In genomic region chr16:91647461-91648219, GRCm38 (mm10) we compare ENCODE assay signal across 8 mouse cellular contexts. TPM values are rescaled to one million over a fixed set of nuclear protein-coding genes. Genes with fewer than 3 reads are reported as not detected.
DNase-seq lines count a peak whose midpoint lies in the region; ATAC-seq lines count a peak whose summit lies in the region.

TSS of gene Son (plus strand) at chr16:91647506.

- H3K27ac ChIP-seq in brown adipose tissue, adult 24 weeks (replicated peaks; ENCODE audit: low read depth, low read length): peak within 1 kb of the TSS; percentile 96
- peak within 1 kb of the TSS; percentile 100 for H3K27ac ChIP-seq in heart, embryonic 13.5 days (replicated peaks)
- peak within 1 kb of the TSS; percentile 100 for H3K27ac ChIP-seq in liver, embryonic 12.5 days
- peak within 1 kb of the TSS; percentile 99 for H3K27ac ChIP-seq in stomach, embryonic 15.5 days

- H3K4me2 ChIP-seq in heart, embryonic 13.5 days: peak within 1 kb of the TSS; percentile 98
- peak within 1 kb of the TSS; percentile 99 for H3K4me2 ChIP-seq in liver, embryonic 12.5 days
- peak within 1 kb of the TSS; percentile 97 for H3K4me2 ChIP-seq in stomach, embryonic 15.5 days

- H3K36me3 ChIP-seq in heart, embryonic 13.5 days: peaks cover 24% of the 10 kb centered on the region
- peaks cover 40% of the 10 kb centered on the region for H3K36me3 ChIP-seq in liver, embryonic 12.5 days
- peaks cover 7% of the 10 kb centered on the region for H3K36me3 ChIP-seq in stomach, embryonic 15.5 days

- H3K27me3 ChIP-seq in heart, embryonic 13.5 days (replicated peaks): no peaks in the 10 kb centered on the region
- no peaks in the 10 kb centered on the region for H3K27me3 ChIP-seq in liver, embryonic 12.5 days (replicated peaks)
- H3K27me3 ChIP-seq in stomach, embryonic 15.5 days (replicated peaks): no peaks in the 10 kb centered on the region

- peak; percentile 98 for DNase-seq in CD4-positive, CD25-positive, alpha-beta regulatory T cell, adult 2 months (ENCODE audit: low read depth, low spot score)
- DNase-seq in fat pad, adult 2 months (ENCODE audit: extremely low read depth, low read depth, low spot score): peak; percentile 69
- peak; percentile 98 for DNase-seq in kidney, postnatal 10 days
- peak; percentile 94 to 95 for DNase-seq in natural killer cell, adult 2 months (ENCODE audit: low spot score in 2 of 2)

- H3K4me3 ChIP-seq in brown adipose tissue, adult 24 weeks (ENCODE audit: insufficient read depth, low read depth, low read length): peak within 1 kb of the TSS; percentile 71
- peak within 1 kb of the TSS; percentile 90 for H3K4me3 ChIP-seq in heart, embryonic 13.5 days
- peak within 1 kb of the TSS; percentile 83 for H3K4me3 ChIP-seq in liver, embryonic 12.5 days
- H3K4me3 ChIP-seq in stomach, embryonic 15.5 days (replicated peaks): peak within 1 kb of the TSS; percentile 76

- H3K4me1 ChIP-seq in brown adipose tissue, adult 24 weeks (ENCODE audit: control insufficient read depth, insufficient read depth, insufficient read length, low read length): no peaks in the 10 kb centered on the region; the same call in 1 of the 2 replicates
- H3K4me1 ChIP-seq in heart, embryonic 13.5 days: peaks cover 33% of the 10 kb centered on the region
- peaks cover 41% of the 10 kb centered on the region for H3K4me1 ChIP-seq in liver, embryonic 12.5 days
- peaks cover 9% of the 10 kb centered on the region for H3K4me1 ChIP-seq in stomach, embryonic 15.5 days

- peak within 1 kb of the TSS; percentile 95 for H3K9ac ChIP-seq in heart, embryonic 13.5 days
- H3K9ac ChIP-seq in liver, embryonic 12.5 days: peak within 1 kb of the TSS; percentile 94
- peak within 1 kb of the TSS; percentile 89 for H3K9ac ChIP-seq in stomach, embryonic 15.5 days

- H3K9me3 ChIP-seq in heart, embryonic 13.5 days: no peaks in the 10 kb centered on the region
- no peaks in the 10 kb centered on the region for H3K9me3 ChIP-seq in liver, embryonic 12.5 days (replicated peaks)
- no peaks in the 10 kb centered on the region for H3K9me3 ChIP-seq in stomach, embryonic 15.5 days

- ATAC-seq in heart, embryonic 13.5 days (ENCODE audit: extremely low read depth, insufficient number of reproducible peaks, low FRiP score, low TSS enrichment): peak; percentile 89
- peak; percentile 89 for ATAC-seq in liver, embryonic 12.5 days
- peak; percentile 95 for ATAC-seq in stomach, embryonic 15.5 days (ENCODE audit: insufficient read depth, low FRiP score, low read depth)

- WGBS in heart, embryonic 13.5 days: under 1% methylated on average over 70 of the region's 70 CpGs
- WGBS in liver, embryonic 12.5 days (ENCODE audit: insufficient replicate concordance): under 1% methylated on average over 70 of the region's 70 CpGs
- under 1% methylated on average over 67 of the region's 70 CpGs for WGBS in stomach, embryonic 15.5 days

RNA-seq across cellular contexts. Expression of gene Son, which starts in this region (rescaled TPM):
- polyA plus RNA-seq in brown adipose tissue, adult 24 weeks (2012; ENCODE audit: insufficient read depth, insufficient read length, missing spikeins): 59.0 and 88.7 TPM in 2 replicates
- polyA plus RNA-seq in heart, embryonic 13.5 days (2015; fragmentation: Nextera tagmentation; extraction: Ambion mirVana): 76.4 and 78.3 TPM in 2 replicates
- polyA plus RNA-seq in liver, embryonic 12.5 days (2016; fragmentation: Nextera tagmentation; extraction: Ambion mirVana): 60.5 and 65.0 TPM in 2 replicates
- polyA plus RNA-seq in stomach, embryonic 15.5 days (2015; fragmentation: Nextera tagmentation; extraction: Ambion mirVana): 108 and 114 TPM in 2 replicates

Comparison
In these comparisons a context has a peak if more than half of its experiments do, and no peak if none do; other contexts are left out.
1. Peak in every context shown above with its lines: DNase-seq, ATAC-seq, H3K4me3 ChIP-seq and H3K27ac ChIP-seq.